Mouse (Mus musculus) limb, embryonic 14.5 days (tissue): ENCODE measurements around the gene Olfr620. TPM values are rescaled to one million over a fixed set of nuclear protein-coding genes. Genes with fewer than 3 reads are reported as not detected.

ENCODE experiments used
- ATAC-seq: fragments of 200-750 bp; cut with Nextera tagmentation; 2 replicates; pipeline ENCODE4 v1.8.0; 2017; ENCODE audit warnings: low read depth, moderate number of reproducible peaks, moderate TSS enrichment; ENCODE audit not compliant: low FRiP score
- DNase-seq: peaks from one replicate; pipeline ENCODE4 v3.0.0-alpha.2; 2015; ENCODE audit warnings: low spot score
- H3K27ac ChIP-seq: fragments of 300-500 bp; sonication (generic); replicated peaks from 2 replicates; pipeline ENCODE4 v1.5.1; 2014; ENCODE audit warnings: low read depth, mild to moderate bottlenecking, low read length, moderate library complexity, mixed read lengths
- H3K27me3 ChIP-seq: fragments of 300-500 bp; sonication (generic); 2 replicates; pipeline ENCODE4 v1.6.1; 2014; ENCODE audit warnings: low read length, mixed read lengths; ENCODE audit not compliant: control insufficient read depth, insufficient read depth
- H3K36me3 ChIP-seq: fragments of 300-500 bp; sonication (generic); 2 replicates; pipeline ENCODE4 v1.6.1; 2014; ENCODE audit warnings: mild to moderate bottlenecking, low read length, moderate library complexity, mixed read lengths; ENCODE audit not compliant: control insufficient read depth, insufficient read depth
- H3K4me1 ChIP-seq: fragments of 300-500 bp; sonication (generic); 2 replicates; pipeline ENCODE4 v1.6.1; 2014; ENCODE audit warnings: antibody characterized with exemption, low read length, mixed read lengths; ENCODE audit not compliant: control insufficient read depth, insufficient read depth
- H3K4me2 ChIP-seq: fragments of 300-500 bp; sonication (generic); replicated peaks from 2 replicates; pipeline ENCODE4 v1.6.1; 2014; ENCODE audit warnings: low read depth, mild to moderate bottlenecking, low read length, moderate library complexity; ENCODE audit not compliant: severe bottlenecking
- H3K4me3 ChIP-seq: fragments of 300-500 bp; sonication (generic); replicated peaks from 2 replicates; pipeline ENCODE4 v1.5.1; 2014; ENCODE audit warnings: low read length
- H3K9ac ChIP-seq: fragments of 300-500 bp; sonication (generic); 2 replicates; pipeline ENCODE4 v1.6.1; 2014; ENCODE audit warnings: mild to moderate bottlenecking, low read depth, low read length, moderate library complexity; ENCODE audit not compliant: severe bottlenecking
- H3K9me3 ChIP-seq: fragments of 300-500 bp; sonication (generic); 2 replicates; pipeline ENCODE4 v1.6.1; 2016; ENCODE audit warnings: low read length; ENCODE audit not compliant: control insufficient read depth
- POLR2A ChIP-seq: fragments of 200-500 bp; IDR thresholded peaks from 2 replicates; pipeline ENCODE4 v1.8.0; 2012; ENCODE audit warnings: inconsistent platforms, mild to moderate bottlenecking, moderate library complexity, borderline replicate concordance; ENCODE audit not compliant: insufficient read depth, insufficient read length; ENCODE audit errors: extremely low read depth
- WGBS: fragments of 180-500 bp; shearing (Covaris S2); extraction: QIAGEN DNeasy Blood & Tissue Kit; methylation state at CpG from one replicate; pipeline ENCODE4 v1.1.7; 2014; 5-methylcytosine and 5-hydroxymethylcytosine counted together
- polyA plus RNA-seq, 2 experiments: library from polyadenylated mRNA; depleted of rRNA in 1 of 2; stranded (reverse) in 1 of 2; unstranded in 1 of 2; fragments of >200 nt; fragmentation: Nextera tagmentation in 1 of 2; extraction: Ambion mirVana in 1 of 2; gene quantifications; 2 replicates each; pipeline versions ENCODE4 v1.2.1 to v1.2.3; 2012 to 2014

Olfr620 gene
- polyA plus RNA-seq (2012; rRNA removed) (not detected in 2 replicates), polyA plus RNA-seq (2014; fragmentation: Nextera tagmentation; extraction: Ambion mirVana) (not detected in 2 replicates)

- Histone ChIP-seq H3K4me1 (no peaks in the 10 kb centered on the region), H3K27ac (no peak within 1 kb of the TSS), H3K27me3 (no peaks in the 10 kb centered on the region), H3K4me3 (no peak within 1 kb of the TSS), H3K36me3 (no peaks in the 10 kb centered on the region), H3K9me3 (no peaks in the 10 kb centered on the region), H3K4me2 (no peak within 1 kb of the TSS), H3K9ac (no peak within 1 kb of the TSS)
- 72% methylated on average over 2 of the region's 2 CpGs for WGBS
- ATAC-seq: no peak
- no peak for TF ChIP-seq POLR2A
- DNase-seq: no peak
These were observed at the start of gene Olfr620 for GRCm38 (mm10) chr7:103612434-103612833. TSS of gene Olfr620 (minus strand) at chr7:103612534.

- Histone ChIP-seq H3K36me3 (no peaks in the 10 kb centered on the region), H3K9me3 (no peaks in the 10 kb centered on the region), H3K4me3 (no peak overlapping the region), H3K4me2 (no peak overlapping the region), H3K27me3 (no peaks in the 10 kb centered on the region), H3K4me1 (no peaks in the 10 kb centered on the region), H3K27ac (no peak overlapping the region), H3K9ac (no peak overlapping the region)
- DNase-seq: no peak
- ATAC-seq: no peak
- WGBS: 74% methylated on average over 4 of the region's 4 CpGs
- no peak for TF ChIP-seq POLR2A
These were observed 31.7 kb upstream of the Olfr620 start for GRCm38 (mm10) chr7:103644070-103644469.

- Histone ChIP-seq H3K4me3 (no peak within 1 kb of the TSS), H3K36me3 (no peaks in the 10 kb centered on the region), H3K27me3 (no peaks in the 10 kb centered on the region), H3K4me1 (no peaks in the 10 kb centered on the region), H3K9me3 (no peaks in the 10 kb centered on the region), H3K27ac (no peak within 1 kb of the TSS), H3K9ac (no peak within 1 kb of the TSS), H3K4me2 (no peak within 1 kb of the TSS)
- DNase-seq: no peak
- ATAC-seq: no peak
- no peak for TF ChIP-seq POLR2A
- 78% methylated on average over 1 of the region's 1 CpGs for WGBS
These were observed 30.3 kb upstream of the Olfr620 start, which contains the start of gene Olfr622 for GRCm38 (mm10) chr7:103642602-103643001. TSS of gene Olfr622 (minus strand) at chr7:103642702.

- Histone ChIP-seq H3K27me3 (no peaks in the 10 kb centered on the region), H3K9me3 (no peaks in the 10 kb centered on the region), H3K27ac (no peak overlapping the region), H3K36me3 (no peaks in the 10 kb centered on the region), H3K4me3 (no peak overlapping the region), H3K4me2 (no peak overlapping the region), H3K4me1 (no peaks in the 10 kb centered on the region), H3K9ac (no peak overlapping the region)
- no peak for DNase-seq
- no peak for TF ChIP-seq POLR2A
- no peak for ATAC-seq
These were observed 24.5 kb upstream of the Olfr620 start for GRCm38 (mm10) chr7:103636795-103637194.

- no peak for TF ChIP-seq POLR2A
- Histone ChIP-seq H3K27ac (no peak overlapping the region), H3K9ac (no peak overlapping the region), H3K27me3 (no peaks in the 10 kb centered on the region), H3K9me3 (no peaks in the 10 kb centered on the region), H3K4me1 (no peaks in the 10 kb centered on the region), H3K4me3 (no peak overlapping the region), H3K4me2 (no peak overlapping the region), H3K36me3 (no peaks in the 10 kb centered on the region)
- ATAC-seq: no peak
- no peak for DNase-seq
- 85% methylated on average over 2 of the region's 2 CpGs for WGBS
These were observed 4.9 kb downstream of the Olfr620 start for GRCm38 (mm10) chr7:103607425-103607824.

- Histone ChIP-seq H3K4me2 (no peak within 1 kb of the TSS), H3K4me1 (no peaks in the 10 kb centered on the region), H3K27ac (no peak within 1 kb of the TSS), H3K9ac (no peak within 1 kb of the TSS), H3K4me3 (no peak within 1 kb of the TSS), H3K36me3 (no peaks in the 10 kb centered on the region), H3K27me3 (no peaks in the 10 kb centered on the region), H3K9me3 (no peaks in the 10 kb centered on the region)
- no peak for TF ChIP-seq POLR2A
- DNase-seq: no peak
- no peak for ATAC-seq
These were observed 12.1 kb downstream of the Olfr620 start, which contains the start of gene Olfr619 for GRCm38 (mm10) chr7:103600275-103600674. TSS of gene Olfr619 (plus strand) at chr7:103600575.
